Mouse (Mus musculus) kidney, postnatal 0 days (tissue): ENCODE results near the gene Mgmt. TPM values are rescaled to one million over a fixed set of nuclear protein-coding genes. Genes with fewer than 3 reads are reported as not detected.

Experiments
- ATAC-seq: fragments of 200-750 bp; cut with Nextera tagmentation; replicated peaks from 2 replicates; pipeline ENCODE4 v1.8.0; 2017; ENCODE audit warnings: low read depth, moderate number of reproducible peaks, moderate TSS enrichment, moderate library complexity; ENCODE audit not compliant: low FRiP score
- DNase-seq: peaks from one replicate; pipeline ENCODE4 v3.0.0-alpha.2; 2016; ENCODE audit warnings: low spot score
- H3K27ac ChIP-seq: fragments of 300-500 bp; sonication (generic); 2 replicates; pipeline ENCODE4 v1.5.1; 2014; ENCODE audit warnings: mild to moderate bottlenecking
- H3K27me3 ChIP-seq: fragments of 300-500 bp; sonication (generic); 2 replicates; pipeline ENCODE4 v1.6.1; 2014; ENCODE audit warnings: low read length, mixed read lengths; ENCODE audit not compliant: insufficient read depth
- H3K36me3 ChIP-seq: fragments of 300-500 bp; sonication (generic); 2 replicates; pipeline ENCODE4 v1.6.1; 2014; ENCODE audit warnings: low read length, mixed read lengths; ENCODE audit not compliant: insufficient read depth
- H3K4me1 ChIP-seq: fragments of 300-500 bp; sonication (generic); replicated peaks from 2 replicates; pipeline ENCODE4 v1.6.1; 2014; ENCODE audit warnings: antibody characterized with exemption, low read length, mixed read lengths; ENCODE audit not compliant: insufficient read depth
- H3K4me2 ChIP-seq: fragments of 300-500 bp; sonication (generic); 2 replicates; pipeline ENCODE4 v1.6.1; 2014; ENCODE audit warnings: mild to moderate bottlenecking, low read length, moderate library complexity, mixed read lengths
- H3K4me3 ChIP-seq: fragments of 300-500 bp; sonication (generic); replicated peaks from 2 replicates; pipeline ENCODE4 v1.5.1; 2014; ENCODE audit warnings: low read depth, low read length
- H3K9ac ChIP-seq: fragments of 300-500 bp; sonication (generic); 2 replicates; pipeline ENCODE4 v1.6.1; 2014; ENCODE audit warnings: low read depth, low read length
- H3K9me3 ChIP-seq: fragments of 300-500 bp; sonication (generic); replicated peaks from 2 replicates; pipeline ENCODE4 v1.6.1; 2016; ENCODE audit warnings: low read length, inconsistent platforms, mixed read lengths
- CTCF ChIP-seq: IDR thresholded peaks from 2 replicates; pipeline ENCODE4 v1.5.1; 2016; ENCODE audit warnings: antibody characterized with exemption, low read depth, mild to moderate bottlenecking, moderate library complexity
- WGBS: fragments of 180-500 bp; shearing (Covaris S2); extraction: QIAGEN DNeasy Blood & Tissue Kit; methylation state at CpG from one replicate; pipeline ENCODE4 v1.1.7; 2014; 5-methylcytosine and 5-hydroxymethylcytosine counted together
- polyA plus RNA-seq: library from polyadenylated mRNA; unstranded; fragments of >200 nt; fragmentation: Nextera tagmentation; extraction: Ambion mirVana; gene quantifications from 2 replicates; pipeline ENCODE4 v1.2.1, GENCODE M21; 2015

Gene Mgmt
- polyA plus RNA-seq, 1 experiment from 2014 or later = 5.7 TPM

- DNase-seq (no peak), ATAC-seq (no peak)
- no peaks in the 10 kb centered on the region for H3K27me3 ChIP-seq
- no peak overlapping the region for H3K9ac ChIP-seq
- H3K4me2 ChIP-seq = no peak overlapping the region
- H3K4me1 ChIP-seq = no peaks in the 10 kb centered on the region
- H3K36me3 ChIP-seq = no peaks in the 10 kb centered on the region
- no peaks in the 10 kb centered on the region for H3K9me3 ChIP-seq
- TF ChIP-seq CTCF = no peak
- WGBS = 57% methylated on average over 7 of the region's 7 CpGs
- H3K4me3 ChIP-seq = no peak overlapping the region
- no peak overlapping the region for H3K27ac ChIP-seq
Observed at GRCm38 (mm10) chr7:137140321-137140720, 245.9 kb downstream of the Mgmt start.

GRCm38 (mm10) chr7:137141386-137141785, 247.0 kb downstream of the Mgmt start:
- DNase-seq (no peak), ATAC-seq (no peak)
- H3K9me3 ChIP-seq = no peaks in the 10 kb centered on the region
- no peak for TF ChIP-seq CTCF
- H3K4me3 ChIP-seq = no peak overlapping the region
- no peaks in the 10 kb centered on the region for H3K36me3 ChIP-seq
- H3K4me2 ChIP-seq = no peak overlapping the region
- H3K27me3 ChIP-seq = peaks cover 2% of the 10 kb centered on the region; the same call in 1 of the 2 replicates
- H3K9ac ChIP-seq = no peak overlapping the region
- H3K4me1 ChIP-seq = no peaks in the 10 kb centered on the region
- no peak overlapping the region for H3K27ac ChIP-seq
- 41% methylated on average over 3 of the region's 3 CpGs for whole genome bisulfite sequencing

GRCm38 (mm10) chr7:137147101-137147500, 252.7 kb downstream of the Mgmt start:
- H3K9me3 ChIP-seq = no peaks in the 10 kb centered on the region
- H3K36me3 ChIP-seq = no peaks in the 10 kb centered on the region
- peaks cover 3% of the 10 kb centered on the region; the same call in 1 of the 2 replicates for H3K27me3 ChIP-seq
- no peak overlapping the region for H3K4me2 ChIP-seq
- no peak overlapping the region for H3K9ac ChIP-seq
- H3K4me3 ChIP-seq = no peak overlapping the region
- no peaks in the 10 kb centered on the region for H3K4me1 ChIP-seq
- 70% methylated on average over 12 of the region's 12 CpGs for WGBS
- TF ChIP-seq CTCF = no peak
- no peak overlapping the region for H3K27ac ChIP-seq
- ATAC-seq = no peak
- DNase-seq = no peak

- Histone ChIP-seq H3K9me3 (no peaks in the 10 kb centered on the region), H3K27me3 (no peaks in the 10 kb centered on the region), H3K4me3 (no peak overlapping the region), H3K27ac (no peak overlapping the region), H3K36me3 (no peaks in the 10 kb centered on the region), H3K4me1 (no peaks in the 10 kb centered on the region), H3K9ac (no peak overlapping the region), H3K4me2 (no peak overlapping the region)
- DNase-seq (no peak), ATAC-seq (no peak)
- WGBS = 93% methylated on average over 2 of the region's 2 CpGs
- no peak for TF ChIP-seq CTCF
Observed at GRCm38 (mm10) chr7:137151854-137152253, 257.4 kb downstream of the Mgmt start.

- Histone ChIP-seq H3K4me1 (no peaks in the 10 kb centered on the region), H3K36me3 (no peaks in the 10 kb centered on the region), H3K4me2 (no peak overlapping the region), H3K27me3 (no peaks in the 10 kb centered on the region), H3K9me3 (no peaks in the 10 kb centered on the region), H3K4me3 (no peak overlapping the region), H3K9ac (no peak overlapping the region), H3K27ac (no peak overlapping the region)
- no peak for ATAC-seq
- DNase-seq = no peak
- no peak for TF ChIP-seq CTCF
- 58% methylated on average over 2 of the region's 2 CpGs for WGBS
Observed at GRCm38 (mm10) chr7:137154623-137155022, 260.2 kb downstream of the Mgmt start.

- Histone ChIP-seq H3K9me3 (no peaks in the 10 kb centered on the region), H3K4me2 (no peak overlapping the region), H3K9ac (no peak overlapping the region), H3K36me3 (no peaks in the 10 kb centered on the region), H3K27me3 (no peaks in the 10 kb centered on the region), H3K27ac (no peak overlapping the region), H3K4me3 (no peak overlapping the region), H3K4me1 (no peaks in the 10 kb centered on the region)
- no peak for DNase-seq
- no peak for TF ChIP-seq CTCF
- ATAC-seq = no peak
Observed at GRCm38 (mm10) chr7:137159086-137159485, 264.7 kb downstream of the Mgmt start.

GRCm38 (mm10) chr7:137172278-137172677, 277.9 kb downstream of the Mgmt start:
- Histone ChIP-seq H3K36me3 (no peaks in the 10 kb centered on the region), H3K9ac (no peak overlapping the region), H3K4me2 (no peak overlapping the region), H3K27me3 (no peaks in the 10 kb centered on the region), H3K4me3 (no peak overlapping the region), H3K27ac (no peak overlapping the region), H3K4me1 (no peaks in the 10 kb centered on the region), H3K9me3 (no peaks in the 10 kb centered on the region; the same call in 1 of the 2 replicates)
- 24% methylated on average over 9 of the region's 9 CpGs for WGBS
- DNase-seq (no peak), ATAC-seq (no peak)
- TF ChIP-seq CTCF = no peak
